Comparison of ENCODE assay signal across 8 mouse cellular contexts in genomic region chr3:135422856-135423607, GRCm38 (mm10). TPM values are rescaled to one million over a fixed set of nuclear protein-coding genes. Genes with fewer than 3 reads are reported as not detected.
A peak's percentile ranks its signal among the peaks of the same experiment; 100 is the strongest.
DNase-seq lines count a peak whose midpoint lies in the region; ATAC-seq lines count a peak whose summit lies in the region.

No protein-coding gene starts in this region.

- H3K27me3 ChIP-seq in forebrain, embryonic 10.5 days (ENCODE audit: poor library complexity, severe bottlenecking), result no peaks in the 10 kb centered on the region
- no peaks in the 10 kb centered on the region for H3K27me3 ChIP-seq in heart, embryonic 16.5 days (ENCODE audit: control insufficient read depth, insufficient read depth, low read length)
- no peaks in the 10 kb centered on the region for H3K27me3 ChIP-seq in liver, embryonic 15.5 days
- no peaks in the 10 kb centered on the region for H3K27me3 ChIP-seq in neural tube, embryonic 11.5 days (ENCODE audit: control insufficient read depth, insufficient read depth, low read length)
- H3K27me3 ChIP-seq in stomach, embryonic 16.5 days (ENCODE audit: control insufficient read depth, insufficient read depth, low read length), result no peaks in the 10 kb centered on the region

- peak overlapping the region; percentile 81 for H3K4me3 ChIP-seq in forebrain, embryonic 10.5 days
- H3K4me3 ChIP-seq in heart, embryonic 16.5 days (ENCODE audit: low read length), result peak overlapping the region; percentile 75
- H3K4me3 ChIP-seq in liver, embryonic 15.5 days (replicated peaks), result peak overlapping the region; percentile 78
- peak overlapping the region; percentile 75 for H3K4me3 ChIP-seq in neural tube, embryonic 11.5 days (ENCODE audit: low read depth, low read length)
- H3K4me3 ChIP-seq in stomach, embryonic 16.5 days (replicated peaks; ENCODE audit: low read length), result peak overlapping the region; percentile 81

- peak overlapping the region; percentile 78 for H3K9ac ChIP-seq in heart, embryonic 16.5 days (ENCODE audit: low read length)
- peak overlapping the region; percentile 86 for H3K9ac ChIP-seq in liver, embryonic 15.5 days
- peak overlapping the region; percentile 81 for H3K9ac ChIP-seq in neural tube, embryonic 11.5 days (ENCODE audit: low read length)
- H3K9ac ChIP-seq in stomach, embryonic 16.5 days (ENCODE audit: low read length), result peak overlapping the region; percentile 88

- WGBS in forebrain, embryonic 10.5 days, result under 1% methylated on average over 103 of the region's 103 CpGs
- WGBS in heart, embryonic 16.5 days, result under 1% methylated on average over 80 of the region's 103 CpGs
- WGBS in liver, embryonic 15.5 days (ENCODE audit: insufficient replicate concordance), result 1% methylated on average over 101 of the region's 103 CpGs
- under 1% methylated on average over 92 of the region's 103 CpGs for WGBS in neural tube, embryonic 11.5 days
- WGBS in stomach, embryonic 16.5 days, result under 1% methylated on average over 101 of the region's 103 CpGs

- peak overlapping the region; percentile 99 for H3K27ac ChIP-seq in forebrain, embryonic 10.5 days
- H3K27ac ChIP-seq in heart, embryonic 16.5 days (ENCODE audit: low read length), result peak overlapping the region; percentile 90
- peak overlapping the region; percentile 91 for H3K27ac ChIP-seq in liver, embryonic 15.5 days (replicated peaks)
- H3K27ac ChIP-seq in neural tube, embryonic 11.5 days (ENCODE audit: low read depth, low read length), result peak overlapping the region; percentile 83
- H3K27ac ChIP-seq in stomach, embryonic 16.5 days (ENCODE audit: low read length), result peak overlapping the region; percentile 94

- ATAC-seq in heart, embryonic 16.5 days (replicated peaks; ENCODE audit: extremely low read depth, insufficient read depth, low FRiP score), result peak; percentile 97
- ATAC-seq in liver, embryonic 15.5 days (ENCODE audit: insufficient read depth), result peak; percentile 97
- peak; percentile 98 for ATAC-seq in neural tube, embryonic 11.5 days (ENCODE audit: insufficient read depth, low FRiP score, low TSS enrichment)
- peak; percentile 98 for ATAC-seq in stomach, embryonic 16.5 days (ENCODE audit: insufficient read depth, low FRiP score)

- peaks cover 25% of the 10 kb centered on the region for H3K4me1 ChIP-seq in forebrain, embryonic 10.5 days
- peaks cover 11% of the 10 kb centered on the region for H3K4me1 ChIP-seq in heart, embryonic 16.5 days (ENCODE audit: control insufficient read depth, insufficient read depth, low read length)
- H3K4me1 ChIP-seq in liver, embryonic 15.5 days (replicated peaks), result peaks cover 31% of the 10 kb centered on the region
- peaks cover 8% of the 10 kb centered on the region; the same call in 1 of the 2 replicates for H3K4me1 ChIP-seq in neural tube, embryonic 11.5 days (ENCODE audit: control insufficient read depth, insufficient read depth, low read length)
- H3K4me1 ChIP-seq in stomach, embryonic 16.5 days (ENCODE audit: control insufficient read depth, insufficient read depth, low read length), result 0 out of 2 replicates have a peak, but pooled peaks cover 9% of the 10 kb centered on the region

- no peaks in the 10 kb centered on the region for H3K9me3 ChIP-seq in forebrain, embryonic 10.5 days
- no peaks in the 10 kb centered on the region for H3K9me3 ChIP-seq in heart, embryonic 16.5 days (replicated peaks; ENCODE audit: control insufficient read depth, low read length)
- H3K9me3 ChIP-seq in liver, embryonic 15.5 days (replicated peaks), result no peaks in the 10 kb centered on the region
- no peaks in the 10 kb centered on the region for H3K9me3 ChIP-seq in neural tube, embryonic 11.5 days (ENCODE audit: control insufficient read depth, low read length)
- no peaks in the 10 kb centered on the region for H3K9me3 ChIP-seq in stomach, embryonic 16.5 days (replicated peaks; ENCODE audit: control insufficient read depth, low read length)

- peak; percentile 78 to 81 for DNase-seq in CD8-positive naive resting alpha-beta T cell, adult 2 months (ENCODE audit: low read depth in 2 of 2, low spot score in 2 of 2)
- DNase-seq in c-Kit-positive CD71-negative TER-119-negative erythroid progenitor cells, embryonic 14.5 days (ENCODE audit: low read depth), result peak; percentile 64
- DNase-seq in forebrain, embryonic 10.5 days (ENCODE audit: extremely low spot score, low spot score), result peak; percentile 83
- DNase-seq in kidney, postnatal 36 days, result peak; percentile 79 to 91
- peak; percentile 94 for DNase-seq in neural tube, embryonic 11.5 days (ENCODE audit: low spot score)

- H3K36me3 ChIP-seq in forebrain, embryonic 10.5 days (replicated peaks), result peaks cover 9% of the 10 kb centered on the region; the same call in 1 of the 2 replicates
- H3K36me3 ChIP-seq in heart, embryonic 16.5 days (ENCODE audit: control insufficient read depth, insufficient read depth), result no peaks in the 10 kb centered on the region
- H3K36me3 ChIP-seq in liver, embryonic 15.5 days (replicated peaks), result no peaks in the 10 kb centered on the region; the same call in 1 of the 2 replicates
- H3K36me3 ChIP-seq in neural tube, embryonic 11.5 days (ENCODE audit: control insufficient read depth, insufficient read depth, low read length), result no peaks in the 10 kb centered on the region
- H3K36me3 ChIP-seq in stomach, embryonic 16.5 days (ENCODE audit: control insufficient read depth, insufficient read depth, low read length), result no peaks in the 10 kb centered on the region

- H3K4me2 ChIP-seq in heart, embryonic 16.5 days (ENCODE audit: low read depth, low read length), result peak overlapping the region; percentile 84
- peak overlapping the region; percentile 86 for H3K4me2 ChIP-seq in liver, embryonic 15.5 days
- H3K4me2 ChIP-seq in neural tube, embryonic 11.5 days (ENCODE audit: low read depth), result peak overlapping the region; percentile 79
- H3K4me2 ChIP-seq in stomach, embryonic 16.5 days (ENCODE audit: low read depth, low read length), result peak overlapping the region; percentile 87

RNA-seq across cellular contexts. Expression of gene Cisd2, which starts 0.7 kb away (rescaled TPM):
- 87.8 and 89.8 TPM in 2 replicates for polyA plus RNA-seq in forebrain, embryonic 10.5 days (2016; fragmentation: Nextera tagmentation; extraction: Ambion mirVana)
- 51.8 and 52.0 TPM in 2 replicates for polyA plus RNA-seq in heart, embryonic 16.5 days (2015; fragmentation: Nextera tagmentation; extraction: Ambion mirVana)
- 27.7 and 28.9 TPM in 2 replicates for polyA plus RNA-seq in liver, embryonic 15.5 days (2015; fragmentation: Nextera tagmentation; extraction: Ambion mirVana)
- polyA plus RNA-seq in neural tube, embryonic 11.5 days (2014; fragmentation: Nextera tagmentation; extraction: Ambion mirVana), result 66.5 and 72.8 TPM in 2 replicates
- polyA plus RNA-seq in stomach, embryonic 16.5 days (2015; fragmentation: Nextera tagmentation; extraction: Ambion mirVana), result 52.9 and 59.7 TPM in 2 replicates

RNA-seq across cellular contexts. Expression of gene Ube2d3, which starts 14.9 kb away (rescaled TPM):
- 565 and 588 TPM in 2 replicates for polyA plus RNA-seq in forebrain, embryonic 10.5 days (2016; fragmentation: Nextera tagmentation; extraction: Ambion mirVana)
- polyA plus RNA-seq in heart, embryonic 16.5 days (2015; fragmentation: Nextera tagmentation; extraction: Ambion mirVana), result 424 and 489 TPM in 2 replicates
- polyA plus RNA-seq in liver, embryonic 15.5 days (2015; fragmentation: Nextera tagmentation; extraction: Ambion mirVana), result 216 and 230 TPM in 2 replicates
- 642 and 652 TPM in 2 replicates for polyA plus RNA-seq in neural tube, embryonic 11.5 days (2014; fragmentation: Nextera tagmentation; extraction: Ambion mirVana)
- polyA plus RNA-seq in stomach, embryonic 16.5 days (2015; fragmentation: Nextera tagmentation; extraction: Ambion mirVana), result 456 and 465 TPM in 2 replicates

Comparison
In these comparisons a context has a peak if more than half of its experiments do, and no peak if none do; other contexts are left out.
1. Peak in every context shown above with its lines: DNase-seq, ATAC-seq, H3K4me3 ChIP-seq and H3K27ac ChIP-seq.